Mouse (Mus musculus) T-helper 17 cell (primary cell): ENCODE measurements around the gene Chchd4.

ENCODE experiments used
- in situ Hi-C, 2 experiments: fragments of 300-600 bp; cut with MboI, MseI; formaldehyde crosslinking; loops; 1 replicate in 1 of 2; 2 replicates in 1 of 2; pipeline ENCODE4 v1.15.1; 2025; ENCODE audit warnings: high pct_unique_total_duplicates in 2 of 2

Chchd4 gene

DNA sequence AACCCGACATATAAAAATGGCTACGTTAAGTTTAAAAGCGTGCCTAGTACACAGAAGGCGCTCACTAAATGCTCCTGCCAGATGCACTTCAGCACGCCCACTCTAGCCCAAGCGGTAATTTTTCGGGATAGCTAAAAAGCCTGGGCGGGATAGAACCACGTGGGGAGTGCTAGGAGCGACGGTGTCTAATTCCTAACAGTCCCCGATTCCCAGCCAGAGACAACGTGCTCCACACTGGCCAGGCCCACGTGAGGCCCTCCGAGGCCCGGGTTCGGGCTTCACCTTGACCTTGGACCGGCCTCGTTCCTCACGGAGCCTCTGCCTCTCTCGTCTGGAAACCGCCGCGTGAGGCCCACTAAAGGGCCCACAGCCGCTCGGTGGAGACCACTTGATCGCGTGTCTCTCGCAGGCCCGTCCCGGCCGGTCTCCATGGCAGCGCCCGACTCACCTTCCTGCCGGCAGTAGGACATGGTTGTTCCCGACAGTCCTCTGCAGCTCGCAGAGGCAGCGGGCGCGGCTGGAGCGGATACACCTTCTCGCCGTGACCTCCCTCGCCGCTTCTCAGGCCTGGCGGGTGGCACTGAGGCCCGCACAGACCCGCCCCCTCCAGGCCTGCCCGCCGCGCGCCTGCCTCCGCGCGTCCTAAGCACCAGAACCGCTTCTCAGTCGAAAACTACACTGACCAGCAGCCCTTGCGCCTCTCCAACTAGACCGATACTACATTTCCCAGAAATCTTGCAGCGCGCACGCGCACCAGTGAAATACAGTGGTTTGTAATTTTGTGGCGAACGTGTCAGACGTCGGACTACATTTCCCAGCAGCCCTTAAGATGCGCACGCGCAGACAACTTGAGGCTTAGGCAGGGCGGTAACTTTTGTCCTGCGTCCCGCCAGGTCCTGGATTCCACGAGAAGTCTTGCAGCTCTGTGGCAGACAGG, at the start of gene Chchd4, which contains the start of gene Tmem43:
TSS of gene Chchd4 (minus strand) at position 679 of the 937 bp plus-strand sequence.
TSS of gene Tmem43 (plus strand) at position 836 of the 937 bp plus-strand sequence.
- in situ Hi-C loops = no loop called here

GRCm38 (mm10) chr6:91522816-91523215, 49.5 kb upstream of the Chchd4 start:
- in situ Hi-C loops = no loop called here

DNA sequence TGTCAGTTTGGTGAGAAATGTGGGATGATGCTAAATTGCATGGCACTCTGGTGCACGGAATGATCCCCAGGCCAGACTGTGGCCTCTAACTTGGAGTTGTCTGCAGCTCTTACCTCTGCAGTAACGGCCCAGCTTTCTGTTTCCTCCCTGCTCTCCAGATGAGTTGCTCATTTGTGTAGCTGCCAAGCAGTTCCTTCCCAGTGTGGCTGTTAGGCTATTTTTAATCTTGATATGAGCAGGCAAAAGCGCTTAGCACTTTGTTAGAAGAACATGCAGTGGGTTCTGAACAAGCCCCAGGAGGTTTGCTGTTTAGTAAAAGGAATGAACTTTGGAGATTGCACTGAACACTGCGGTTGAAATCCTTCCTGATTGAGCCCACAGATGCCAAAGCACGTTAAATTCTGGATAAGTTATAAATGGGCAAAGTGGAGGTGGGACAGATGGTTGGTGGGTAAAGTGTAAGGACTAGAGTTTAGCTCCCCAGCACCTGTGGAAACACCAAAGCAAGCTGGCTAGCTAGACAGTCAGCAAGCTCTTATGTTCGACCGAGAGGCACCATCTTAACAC, 45.2 kb upstream of the Chchd4 start:
- in situ Hi-C loops = loop anchor here in 1 of 2 experiments (5.0 kb wide), 1 partner anchor 76 kb away; no protein-coding TSS in a partner anchor

GRCm38 (mm10) chr6:91515545-91516449, 42.5 kb upstream of the Chchd4 start, which contains the start of the genes Xpc and Lsm3:
TSS of gene Xpc (minus strand) at chr6:91515888.
TSS of gene Lsm3 (plus strand) at chr6:91515928.
- in situ Hi-C loops = loop anchor here in 1 of 2 experiments (5.0 kb wide), 1 partner anchor 73 kb away; no protein-coding TSS in a partner anchor

GRCm38 (mm10) chr6:91514737-91515362, 41.5 kb upstream of the Chchd4 start:
- in situ Hi-C loops = loop anchor here in 1 of 2 experiments (5.0 kb wide), 2 partner anchors 73 to 233 kb away; no protein-coding TSS in a partner anchor

- in situ Hi-C loops = loop anchor here in 1 of 2 experiments (5.0 kb wide), 1 partner anchor 232 kb away; no protein-coding TSS in a partner anchor
Observed at GRCm38 (mm10) chr6:91514135-91514534, 40.8 kb upstream of the Chchd4 start.

DNA sequence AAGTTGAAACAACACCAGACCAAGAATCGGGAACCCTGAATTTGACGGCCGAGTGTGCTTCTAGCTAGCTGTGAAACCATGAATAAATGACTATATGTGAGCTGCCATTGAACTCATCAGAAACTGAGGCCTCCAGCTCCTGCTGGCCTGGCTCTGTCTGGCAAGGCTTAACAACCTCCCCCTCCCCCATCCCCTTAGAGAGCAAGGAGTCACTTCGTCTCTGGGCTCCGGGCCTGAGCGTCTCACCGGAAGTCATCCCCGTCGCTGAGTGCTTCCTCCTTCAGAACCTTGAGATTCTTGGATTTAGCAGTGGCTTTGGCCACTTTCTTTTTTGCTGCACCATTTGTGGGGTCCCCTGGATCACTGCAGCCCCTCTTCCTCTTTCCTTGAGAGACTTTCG, 36.9 kb upstream of the Chchd4 start:
- in situ Hi-C loops = loop anchor here in 1 of 2 experiments (5.0 kb wide), 1 partner anchor 228 kb away; no protein-coding TSS in a partner anchor

DNA sequence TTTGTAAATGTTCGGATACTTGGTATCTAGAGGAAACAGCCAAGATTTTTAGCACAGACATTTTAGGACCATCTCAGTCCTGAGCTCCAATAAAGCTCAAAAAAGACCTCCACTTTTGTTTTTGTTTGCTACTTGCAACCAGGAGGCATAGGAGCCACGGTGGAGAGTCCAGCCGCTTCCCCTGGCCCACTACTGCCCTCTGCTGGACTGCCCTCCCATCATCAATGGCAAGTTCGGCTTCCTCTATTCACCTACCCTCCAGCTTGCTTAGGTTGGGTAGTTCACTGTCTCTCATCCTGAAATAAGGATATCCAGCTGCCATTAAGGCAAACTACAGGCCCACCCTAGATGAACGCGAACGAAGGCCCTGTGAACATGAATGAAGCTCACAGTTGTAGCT, 36.0 kb upstream of the Chchd4 start:
- in situ Hi-C loops = loop anchor here in 1 of 2 experiments (10.0 kb wide), 1 partner anchor 585 kb away; the partner anchor contains the start of gene Nr2c2

- in situ Hi-C loops = loop anchor here in 1 of 2 experiments (10.0 kb wide), 1 partner anchor 587 kb away; the partner anchor contains the start of gene Nr2c2
Observed at GRCm38 (mm10) chr6:91508041-91508440, 34.7 kb upstream of the Chchd4 start.

DNA sequence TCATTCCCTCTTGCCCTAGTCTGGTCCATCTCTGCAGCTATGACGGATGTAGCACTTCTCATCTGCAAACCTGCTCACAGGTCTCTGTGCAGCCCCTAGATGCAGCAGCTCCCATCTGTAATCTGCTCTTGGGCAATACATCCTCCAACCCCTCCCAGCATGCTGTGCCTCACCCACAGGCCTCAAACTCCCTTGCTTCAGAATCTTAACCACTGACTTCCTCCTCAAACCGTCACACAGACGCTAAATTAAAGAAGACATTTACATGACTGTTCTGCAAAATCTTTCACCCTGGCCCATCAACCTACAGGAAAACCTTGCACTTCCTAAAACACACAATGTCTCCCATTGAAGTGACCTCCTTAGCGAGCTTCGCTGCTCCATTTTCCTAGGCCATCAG, 32.7 kb upstream of the Chchd4 start:
- in situ Hi-C loops = loop anchor here in 1 of 2 experiments (10.0 kb wide), 1 partner anchor 589 kb away; the partner anchor contains the start of gene Nr2c2

DNA sequence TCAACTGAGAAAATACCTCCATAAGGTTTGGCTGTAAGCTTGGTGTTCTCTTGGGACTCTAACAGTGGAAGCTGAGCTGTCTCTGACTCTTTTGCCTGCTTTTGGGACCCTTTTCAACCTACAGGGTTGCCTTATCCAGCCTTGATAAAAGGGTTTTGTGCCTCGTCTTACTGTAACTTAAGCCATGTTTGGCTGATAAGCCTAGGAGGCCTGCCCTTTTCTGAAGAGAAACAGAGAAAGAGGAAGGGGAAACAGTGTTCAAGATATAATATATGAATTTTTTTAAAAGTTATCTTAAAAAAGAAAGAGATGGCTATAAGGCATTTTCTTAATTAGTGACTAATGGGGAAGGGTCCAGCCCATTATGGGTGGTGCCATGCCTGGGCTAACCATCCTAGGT, 30.0 kb upstream of the Chchd4 start:
- in situ Hi-C loops = loop anchor here in 1 of 2 experiments (5.0 to 10.0 kb wide), 2 partner anchors 36 to 591 kb away; partner anchors contain the start of gene Nr2c2

GRCm38 (mm10) chr6:91494526-91494925, 21.2 kb upstream of the Chchd4 start:
- in situ Hi-C loops = no loop called here

DNA sequence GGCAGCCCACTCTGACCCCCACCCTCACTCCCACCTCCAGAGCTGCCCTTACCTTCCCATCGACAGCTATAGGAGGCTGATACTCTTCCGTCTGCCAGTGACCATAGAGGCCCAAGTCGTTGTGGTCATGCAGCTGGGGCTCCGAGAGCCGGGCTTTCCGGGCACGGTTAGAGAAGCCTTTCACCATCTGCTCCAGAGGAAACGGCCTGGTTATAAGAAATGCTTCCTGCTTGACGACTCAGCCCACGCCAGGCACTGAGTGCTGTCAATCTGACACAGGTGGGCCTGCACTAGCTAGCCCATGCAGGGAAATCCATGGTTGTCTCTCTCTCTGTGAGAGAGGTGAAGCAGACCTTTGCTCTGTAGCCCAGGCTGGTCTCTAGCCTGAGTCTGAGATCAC, 19.7 kb upstream of the Chchd4 start:
- in situ Hi-C loops = no loop called here

GRCm38 (mm10) chr6:91491004-91491403, 17.7 kb upstream of the Chchd4 start:
- in situ Hi-C loops = no loop called here

- in situ Hi-C loops = no loop called here
Observed at GRCm38 (mm10) chr6:91489872-91490271, 16.5 kb upstream of the Chchd4 start.

- in situ Hi-C loops = no loop called here
Observed at GRCm38 (mm10) chr6:91488496-91489212, 15.3 kb upstream of the Chchd4 start.

DNA sequence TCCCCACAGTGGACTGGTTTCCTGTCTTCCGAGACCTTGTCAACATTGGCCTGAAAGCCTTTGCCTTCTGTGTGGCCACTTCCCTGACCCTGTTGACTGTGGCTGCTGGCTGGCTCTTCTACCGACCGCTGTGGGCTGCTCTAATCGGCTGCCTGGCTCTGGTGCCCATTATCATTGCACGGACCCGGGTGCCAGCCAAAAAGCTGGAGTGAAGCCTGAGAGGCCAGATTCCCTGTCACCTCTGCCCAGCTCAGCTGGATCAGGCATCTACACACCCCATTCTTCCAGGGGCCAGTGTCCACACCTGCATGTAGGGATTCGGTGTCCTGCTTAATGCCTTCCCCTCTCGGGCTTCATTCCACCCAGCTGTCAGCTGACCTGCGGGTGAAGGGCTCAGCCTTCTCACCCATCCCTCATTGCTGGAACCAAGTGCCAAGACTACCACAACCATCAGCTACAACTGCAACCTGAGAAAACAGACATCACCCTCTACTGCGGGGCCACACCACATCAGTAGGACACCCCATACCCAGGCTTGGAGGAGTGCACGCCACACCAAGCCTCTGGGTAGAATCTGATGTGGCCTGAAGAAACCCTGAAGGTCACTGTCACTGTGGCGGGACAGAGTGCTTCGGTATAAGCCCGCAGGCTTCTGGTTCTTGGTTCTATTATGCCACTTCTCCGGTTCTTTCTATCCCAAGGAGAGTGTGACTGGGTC, 13.5 kb upstream of the Chchd4 start:
- in situ Hi-C loops = no loop called here

GRCm38 (mm10) chr6:91483371-91483770, 10.0 kb upstream of the Chchd4 start:
- in situ Hi-C loops = loop anchor here in 1 of 2 experiments (5.0 kb wide), 1 partner anchor 209 kb away; no protein-coding TSS in a partner anchor

- in situ Hi-C loops = no loop called here
Observed at GRCm38 (mm10) chr6:91476541-91476940, 3.2 kb upstream of the Chchd4 start.
